Mouse (Mus musculus): ENCODE data around the gene Arntl. TPM values are rescaled to one million over a fixed set of nuclear protein-coding genes. Genes with fewer than 3 reads are reported as not detected.
A peak's percentile ranks its signal among the peaks of the same experiment; 100 is the strongest.

Arntl gene
- total RNA-seq, 2 experiments from 2014 or later: 34.9 to 40.3 TPM

- no peak for DNase-seq (ENCODE audit: low spot score in 2 of 2)
- H3K27ac ChIP-seq: peak overlapping the region; percentile 59
- no peak for TF ChIP-seq CTCF (conservative IDR thresholded peaks at IDR 0.05)
- H3K4me3 ChIP-seq: no peak overlapping the region
Measured at GRCm38 (mm10) chr7:113216152-113216551, 8.9 kb downstream of the Arntl start.

- Histone ChIP-seq H3K4me3 (no peak overlapping the region), H3K27ac (peak overlapping the region; percentile 12; the same call in 1 of the 2 replicates)
- no peak for DNase-seq (ENCODE audit: low spot score in 2 of 2)
- no peak for TF ChIP-seq CTCF (conservative IDR thresholded peaks at IDR 0.05)
Measured at GRCm38 (mm10) chr7:113219416-113219815, 12.2 kb downstream of the Arntl start.

GRCm38 (mm10) chr7:113219864-113220263, 12.6 kb downstream of the Arntl start:
- H3K4me3 ChIP-seq: no peak overlapping the region
- DNase-seq (ENCODE audit: low spot score in 2 of 2): no peak
- H3K27ac ChIP-seq: peak overlapping the region; percentile 12; the same call in 1 of the 2 replicates
- TF ChIP-seq CTCF (conservative IDR thresholded peaks at IDR 0.05): no peak

GRCm38 (mm10) chr7:113220691-113221238, 13.5 kb downstream of the Arntl start:
- Histone ChIP-seq H3K4me3 (no peak overlapping the region), H3K27ac (peak overlapping the region; percentile 60)
- no peak for DNase-seq (ENCODE audit: low spot score in 2 of 2)
- TF ChIP-seq CTCF (conservative IDR thresholded peaks at IDR 0.05): no peak

- DNase-seq (ENCODE audit: low spot score in 2 of 2): no peak
- Histone ChIP-seq H3K27ac (no peak overlapping the region), H3K4me3 (no peak overlapping the region)
- no peak; the same call in 1 of the 2 replicates for TF ChIP-seq CTCF (conservative IDR thresholded peaks at IDR 0.05)
Measured at GRCm38 (mm10) chr7:113222821-113223220, 15.6 kb downstream of the Arntl start.

- no peak for TF ChIP-seq CTCF (conservative IDR thresholded peaks at IDR 0.05)
- Histone ChIP-seq H3K4me3 (no peak overlapping the region), H3K27ac (no peak overlapping the region)
- no peak for DNase-seq (ENCODE audit: low spot score in 2 of 2)
Measured at GRCm38 (mm10) chr7:113224620-113225019, 17.4 kb downstream of the Arntl start.

- Histone ChIP-seq H3K4me3 (no peak overlapping the region), H3K27ac (no peak overlapping the region)
- no peak for DNase-seq (ENCODE audit: low spot score in 2 of 2)
- no peak for TF ChIP-seq CTCF (conservative IDR thresholded peaks at IDR 0.05)
Measured at GRCm38 (mm10) chr7:113228498-113228897, 21.2 kb downstream of the Arntl start.

- no peak for DNase-seq (ENCODE audit: low spot score in 2 of 2)
- Histone ChIP-seq H3K4me3 (no peak overlapping the region), H3K27ac (no peak overlapping the region)
- TF ChIP-seq CTCF (conservative IDR thresholded peaks at IDR 0.05): no peak
Measured at GRCm38 (mm10) chr7:113236135-113236534, 28.9 kb downstream of the Arntl start.

- H3K4me3 ChIP-seq: no peak overlapping the region
- no peak overlapping the region for H3K27ac ChIP-seq
- no peak for DNase-seq (ENCODE audit: low spot score in 2 of 2)
- peak; percentile 29 for TF ChIP-seq CTCF (conservative IDR thresholded peaks at IDR 0.05)
Measured at GRCm38 (mm10) chr7:113238365-113238764, 31.1 kb downstream of the Arntl start.

- no peak for TF ChIP-seq CTCF (conservative IDR thresholded peaks at IDR 0.05)
- H3K4me3 ChIP-seq: no peak overlapping the region
- no peak for DNase-seq (ENCODE audit: low spot score in 2 of 2)
Measured at GRCm38 (mm10) chr7:113239448-113240130, 32.3 kb downstream of the Arntl start.

GRCm38 (mm10) chr7:113240438-113240837, 33.2 kb downstream of the Arntl start:
- no peak overlapping the region for H3K27ac ChIP-seq
- no peak overlapping the region for H3K4me3 ChIP-seq
- no peak for TF ChIP-seq CTCF (conservative IDR thresholded peaks at IDR 0.05)
- no peak for DNase-seq (ENCODE audit: low spot score in 2 of 2)

More at GRCm38 (mm10) chr7:113239448-113240130, 32.3 kb downstream of the Arntl start:
- H3K27ac ChIP-seq: no peak overlapping the region

GRCm38 (mm10) chr7:113241901-113242661, 34.8 kb downstream of the Arntl start:
- TF ChIP-seq CTCF (conservative IDR thresholded peaks at IDR 0.05): no peak
- peak overlapping the region; percentile 75 for H3K27ac ChIP-seq
- no peak overlapping the region for H3K4me3 ChIP-seq
- DNase-seq (ENCODE audit: low spot score in 2 of 2): no peak

- DNase-seq (ENCODE audit: low spot score in 2 of 2): peak in 1 of 2 experiments; percentile 41
- H3K27ac ChIP-seq: peak overlapping the region; percentile 75
- H3K4me3 ChIP-seq: no peak overlapping the region
- TF ChIP-seq CTCF (conservative IDR thresholded peaks at IDR 0.05): no peak
Measured at GRCm38 (mm10) chr7:113242688-113243087, 35.4 kb downstream of the Arntl start.

Measured in layer of hippocampus, adult 2 months (tissue).